Mouse (Mus musculus) CH12.LX (cell line): ENCODE data around the gene Prr15l.

Experiments
- CTCF ChIP-seq, 2 experiments: IDR thresholded peaks in 1 of 2; conservative IDR thresholded peaks in 1 of 2; 2 replicates each; pipeline ENCODE4 v1.5.1; 2011 to 2012; ENCODE audit warnings: low read depth in 2 of 2, low read length in 2 of 2, improper control_type of control experiment in 1 of 2, inconsistent platforms in 1 of 2, mild to moderate bottlenecking in 1 of 2, moderate library complexity in 1 of 2
- JUND ChIP-seq: conservative IDR thresholded peaks from 2 replicates; pipeline ENCODE4 v1.6.1; 2011; ENCODE audit warnings: low read depth, low read length, improper control_type of control experiment
- MAX ChIP-seq: IDR thresholded peaks from 2 replicates; pipeline ENCODE4 v1.6.1; 2011; ENCODE audit warnings: low read length, improper control_type of control experiment
- MXI1 ChIP-seq: IDR thresholded peaks from 2 replicates; pipeline ENCODE4 v1.6.1; 2011; ENCODE audit warnings: mild to moderate bottlenecking, low read depth, low read length, improper control_type of control experiment
- POLR2A ChIP-seq: IDR thresholded peaks from 2 replicates; pipeline ENCODE4 v1.6.1; 2011; ENCODE audit warnings: low read depth, mild to moderate bottlenecking, improper control_type of control experiment, low read length
- USF1 ChIP-seq: IDR thresholded peaks from 2 replicates; pipeline ENCODE4 v1.6.1; 2014; ENCODE audit warnings: low read depth, mild to moderate bottlenecking, inconsistent platforms, low read length, improper control_type of control experiment
- ZC3H11A ChIP-seq: IDR thresholded peaks from 2 replicates; pipeline ENCODE4 v1.6.1; 2012; ENCODE audit warnings: low read depth, mild to moderate bottlenecking, inconsistent platforms, low read length, improper control_type of control experiment

GRCm38 (mm10) chr11:96891784-96892527 is 35.9 kb upstream of the Prr15l start:
- no peak for TF ChIP-seq USF1
- TF ChIP-seq POLR2A = no peak
- no peak for TF ChIP-seq MXI1
- no peak for TF ChIP-seq MAX
- TF ChIP-seq CTCF (conservative IDR thresholded peaks at IDR 0.05 in 1 of 2, IDR thresholded peaks at IDR 0.05 in 1 of 2; ENCODE audit: low read depth in 2 of 2, low read length in 2 of 2) = no peak
- TF ChIP-seq ZC3H11A = no peak
- no peak for TF ChIP-seq JUND
